Mouse (Mus musculus) megakaryocyte, embryonic 14.5 days (primary cell): ENCODE results near the gene Tcea2.

Experiments
- FLI1 ChIP-seq: IDR thresholded peaks from 2 replicates; pipeline ENCODE4 v1.6.1; 2012; ENCODE audit warnings: low read length, inconsistent platforms, mixed read lengths
- GATA1 ChIP-seq: IDR thresholded peaks from 3 replicates; pipeline ENCODE4 v1.6.1; 2012; ENCODE audit warnings: mixed read lengths, low read length, inconsistent platforms, borderline replicate concordance

- TF ChIP-seq FLI1 (no peak), GATA1 (no peak)
Measured at GRCm38 (mm10) chr2:181658930-181659555, 21.1 kb upstream of the Tcea2 start.
